Mouse (Mus musculus) activated CD4-positive, CD25-positive, alpha-beta regulatory T cell, adult 4 months (primary cell): Measurements from ENCODE around the gene Gm10719. TPM values are rescaled to one million over a fixed set of nuclear protein-coding genes. Genes with fewer than 3 reads are reported as not detected.
"Not testable (repeated sequence)": the region's sequence is repeated elsewhere in the genome, so short reads cannot be mapped to it uniquely, and the experiment has no call there.

Experiments
- ATAC-seq: one replicate; pipeline ENCODE4 v1.8.0; 2017
- polyA plus RNA-seq, 2 experiments: library from polyadenylated mRNA; unstranded; fragments of 100-300 nt; shearing (Covaris generic); gene quantifications; one replicate each; pipeline ENCODE4 v1.2.1; 2017

The Gm10719 gene
- polyA plus RNA-seq, 2 experiments from 2014 or later = 1.1 TPM; not detected in 1

GRCm38 (mm10) chr9:3025653-3026052 lies 8.4 kb downstream of the Gm10719 start:
- not testable (repeated sequence) for ATAC-seq

DNA sequence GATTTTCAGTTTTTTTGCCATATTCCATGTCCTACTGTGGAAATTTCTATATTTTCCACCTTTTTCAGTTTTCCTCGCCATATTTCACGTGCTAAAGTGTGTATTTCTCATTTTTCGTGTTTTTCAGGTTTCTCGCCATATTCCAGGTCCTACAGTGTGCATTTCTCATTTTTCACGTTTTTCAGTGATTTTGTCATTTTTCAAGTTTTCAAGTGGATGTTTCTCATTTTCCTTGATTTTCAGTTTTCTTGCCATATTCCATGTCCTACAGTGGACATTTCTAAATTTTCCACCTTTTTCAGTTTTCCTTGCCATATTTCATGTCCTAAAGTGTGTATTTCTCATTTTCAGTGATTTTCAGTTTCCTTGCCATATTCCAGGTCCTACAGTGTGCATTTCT lies 8.9 kb downstream of the Gm10719 start:
- not testable (repeated sequence) for ATAC-seq

DNA sequence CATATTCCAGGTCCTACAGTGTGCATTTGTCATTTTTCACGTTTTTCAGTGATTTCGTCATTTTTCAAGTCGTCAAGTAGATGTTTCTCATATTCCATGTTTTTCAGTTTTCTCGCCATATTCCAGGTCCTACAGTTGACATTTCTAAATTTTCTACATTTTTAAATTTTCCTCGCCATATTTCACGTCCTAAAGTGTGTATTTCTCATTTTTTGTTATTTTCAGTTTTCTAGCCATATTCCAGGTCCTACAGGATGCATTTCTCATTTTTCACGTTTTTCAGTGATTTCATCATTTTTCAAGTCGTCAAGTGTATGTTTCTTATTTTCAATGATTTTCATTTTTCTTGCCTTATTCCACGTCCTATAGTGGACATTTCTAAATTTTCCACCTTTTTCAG lies 9.5 kb downstream of the Gm10719 start:
- not testable (repeated sequence) for ATAC-seq

DNA sequence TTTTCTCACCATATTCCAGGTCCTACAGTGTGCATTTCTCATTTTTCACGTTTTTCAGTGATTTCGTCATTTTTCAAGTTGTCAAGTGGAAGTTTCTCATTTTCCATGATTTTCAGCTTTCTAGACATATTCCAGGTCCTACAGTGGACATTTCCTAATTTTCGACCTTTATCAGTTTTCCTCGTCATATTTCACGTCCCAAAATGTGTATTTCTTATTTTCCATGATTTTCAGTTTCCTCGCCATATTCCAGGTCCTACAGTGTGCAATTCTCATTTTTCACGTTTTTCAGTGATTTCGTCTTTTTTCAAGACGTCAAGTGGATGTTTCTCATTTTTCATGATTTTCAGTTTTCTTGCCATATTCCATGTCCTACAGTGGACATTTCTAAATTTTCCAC lies 10.0 kb downstream of the Gm10719 start:
- not testable (repeated sequence) for ATAC-seq

DNA sequence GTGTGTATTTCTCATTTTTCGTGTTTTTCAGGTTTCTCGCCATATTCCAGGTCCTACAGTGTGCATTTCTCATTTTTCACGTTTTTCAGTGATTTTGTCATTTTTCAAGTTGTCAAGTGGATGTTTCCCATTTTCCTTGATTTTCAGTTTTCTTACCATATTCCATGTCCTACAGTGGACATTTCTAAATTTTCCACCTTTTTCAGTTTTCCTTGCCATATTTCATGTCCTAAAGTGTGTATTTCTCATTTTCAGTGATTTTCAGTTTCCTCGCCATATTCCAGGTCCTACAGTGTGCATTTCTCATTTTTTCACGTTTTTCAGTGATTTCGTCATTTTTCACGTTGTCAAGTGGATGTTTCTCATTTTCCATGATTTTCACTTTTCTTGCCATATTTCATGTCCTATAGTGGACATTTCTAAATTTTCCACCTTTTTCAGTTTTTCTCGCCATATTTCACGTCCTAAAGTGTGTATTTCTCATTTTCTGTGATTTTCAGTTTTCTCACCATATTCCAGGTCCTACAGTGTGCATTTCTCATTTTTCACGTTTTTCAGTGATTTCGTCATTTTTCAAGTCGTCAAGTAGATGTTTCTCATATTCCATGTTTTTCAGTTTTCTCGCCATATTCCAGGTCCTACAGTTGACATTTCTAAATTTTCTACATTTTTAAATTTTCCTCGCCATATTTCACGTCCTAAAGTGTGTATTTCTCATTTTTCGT lies 12.2 kb downstream of the Gm10719 start:
- ATAC-seq = not testable (repeated sequence)

DNA sequence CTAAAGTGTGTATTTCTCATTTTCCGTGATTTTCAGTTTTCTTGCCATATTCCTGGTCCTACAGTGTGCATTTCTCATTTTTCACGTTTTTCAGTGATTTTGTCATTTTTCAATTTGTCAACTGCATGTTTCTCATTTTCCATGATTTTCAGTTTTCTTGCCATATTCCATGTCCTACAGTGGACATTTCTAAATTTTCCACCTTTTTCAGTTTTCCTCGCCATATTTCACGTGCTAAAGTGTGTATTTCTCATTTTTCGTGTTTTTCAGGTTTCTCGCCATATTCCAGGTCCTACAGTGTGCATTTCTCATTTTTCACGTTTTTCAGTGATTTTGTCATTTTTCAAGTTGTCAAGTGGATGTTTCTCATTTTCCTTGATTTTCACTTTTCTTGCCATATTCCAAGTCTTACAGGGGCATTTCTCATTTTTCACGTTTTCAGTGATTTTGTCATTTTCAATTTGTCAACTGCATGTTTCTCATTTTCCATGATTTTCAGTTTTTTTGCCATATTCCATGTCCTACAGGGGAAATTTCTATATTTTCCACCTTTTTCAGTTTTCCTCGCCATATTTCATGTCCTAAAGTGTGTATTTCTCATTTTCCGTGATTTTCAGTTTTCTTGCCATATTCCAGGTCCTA lies 13.6 kb downstream of the Gm10719 start:
- not testable (repeated sequence) for ATAC-seq

DNA sequence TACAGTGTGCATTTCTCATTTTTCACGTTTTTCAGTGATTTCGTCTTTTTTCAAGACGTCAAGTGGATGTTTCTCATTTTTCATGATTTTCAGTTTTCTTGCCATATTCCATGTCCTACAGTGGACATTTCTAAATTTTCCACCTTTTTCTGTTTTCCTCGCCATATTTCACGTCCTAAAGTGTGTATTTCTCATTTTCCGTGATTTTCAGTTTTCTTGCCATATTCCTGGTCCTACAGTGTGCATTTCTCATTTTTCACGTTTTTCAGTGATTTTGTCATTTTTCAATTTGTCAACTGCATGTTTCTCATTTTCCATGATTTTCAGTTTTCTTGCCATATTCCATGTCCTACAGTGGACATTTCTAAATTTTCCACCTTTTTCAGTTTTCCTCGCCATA lies 17.1 kb downstream of the Gm10719 start, which contains the start of gene Gm17535:
Gene Gm17535 (plus strand): TSS at position 301 of the 400 bp plus-strand sequence.
- ATAC-seq = not testable (repeated sequence)

DNA sequence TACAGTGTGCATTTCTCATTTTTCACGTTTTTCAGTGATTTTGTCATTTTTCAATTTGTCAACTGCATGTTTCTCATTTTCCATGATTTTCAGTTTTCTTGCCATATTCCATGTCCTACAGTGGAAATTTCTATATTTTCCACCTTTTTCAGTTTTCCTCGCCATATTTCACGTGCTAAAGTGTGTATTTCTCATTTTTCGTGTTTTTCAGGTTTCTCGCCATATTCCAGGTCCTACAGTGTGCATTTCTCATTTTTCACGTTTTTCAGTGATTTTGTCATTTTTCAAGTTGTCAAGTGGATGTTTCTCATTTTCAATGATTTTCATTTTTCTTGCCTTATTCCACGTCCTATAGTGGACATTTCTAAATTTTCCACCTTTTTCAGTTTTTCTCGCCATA lies 19.4 kb downstream of the Gm10719 start, which contains the start of gene Gm10715:
Gene Gm10715 (plus strand): TSS at position 301 of the 400 bp plus-strand sequence.
- ATAC-seq = not testable (repeated sequence)

DNA sequence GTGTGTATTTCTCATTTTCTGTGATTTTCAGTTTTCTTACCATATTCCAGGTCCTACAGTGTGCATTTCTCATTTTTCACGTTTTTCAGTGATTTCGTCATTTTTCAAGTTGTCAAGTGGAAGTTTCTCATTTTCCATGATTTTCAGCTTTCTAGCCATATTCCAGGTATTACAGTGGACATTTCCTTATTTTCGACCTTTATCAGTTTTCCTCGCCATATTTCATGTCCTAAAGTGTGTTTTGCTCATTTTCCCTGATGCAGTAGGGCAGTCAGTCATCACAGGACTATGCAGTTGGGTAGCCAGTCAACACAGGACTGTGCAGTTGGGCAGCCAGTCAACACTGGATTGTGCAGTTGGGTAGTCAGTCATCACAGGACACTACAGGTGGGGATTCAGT lies 21.0 kb downstream of the Gm10719 start:
- not testable (repeated sequence) for ATAC-seq

Other genes with a start within 250 kb of the Gm10719 start
- under 1 TPM in 1 of 2 experiments, not detected in 1; 0.67 TPM for gene Gm10722, start 16.5 kb upstream of the Gm10719 start, polyA plus RNA-seq
- 1 to 10 TPM in 1 of 2 experiments, not detected in 1; 1.2 TPM for gene Gm11168, start 14.1 kb upstream of the Gm10719 start, polyA plus RNA-seq
- 1 to 10 TPM in 1 of 2 experiments, not detected in 1; 1.1 TPM for gene Gm10721, start 4.3 kb upstream of the Gm10719 start, polyA plus RNA-seq
- not detected for gene Gm10720, start 1.8 kb upstream of the Gm10719 start, polyA plus RNA-seq
- not detected for gene Gm10718, start 6.1 kb downstream of the Gm10719 start, polyA plus RNA-seq
- 1 to 10 TPM; 3.1 to 7.4 TPM for gene Gm10717, start 8.0 kb downstream of the Gm10719 start, polyA plus RNA-seq
- gene Gm17535, start 17.2 kb downstream of the Gm10719 start, polyA plus RNA-seq = under 1 TPM in 1 of 2 experiments, not detected in 1; 0.65 TPM
- gene Gm10715, start 19.5 kb downstream of the Gm10719 start, polyA plus RNA-seq = under 1 TPM in 1 of 2 experiments, not detected in 1; 0.85 TPM